Mouse (Mus musculus) 416B (cell line): Measurements from ENCODE around the gene Pdcd10.

Source experiments
- DNase-seq: peaks from one replicate; pipeline ENCODE4 v3.0.0; 2011; ENCODE audit warnings: low read depth

The Pdcd10 gene

DNA sequence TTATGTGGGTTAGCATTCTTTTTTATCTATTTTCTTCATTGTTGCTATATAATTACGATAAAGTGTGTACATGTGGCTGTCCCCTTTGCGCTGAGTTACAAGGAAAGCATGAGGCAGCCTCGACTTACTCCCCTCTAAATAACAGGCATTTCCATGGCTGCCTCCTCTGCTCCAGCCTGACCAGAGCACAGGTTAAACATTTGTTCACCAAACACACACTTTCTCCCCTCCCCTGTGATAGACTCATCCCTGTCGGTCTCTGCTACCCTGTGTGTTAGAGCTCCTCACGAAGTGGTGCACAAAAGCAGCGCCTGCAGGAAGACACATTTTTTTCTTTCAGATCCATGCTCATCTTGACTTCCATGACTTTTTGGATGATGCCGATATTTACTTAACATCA is 82.0 kb downstream of the Pdcd10 start:
- no peak for DNase-seq

DNA sequence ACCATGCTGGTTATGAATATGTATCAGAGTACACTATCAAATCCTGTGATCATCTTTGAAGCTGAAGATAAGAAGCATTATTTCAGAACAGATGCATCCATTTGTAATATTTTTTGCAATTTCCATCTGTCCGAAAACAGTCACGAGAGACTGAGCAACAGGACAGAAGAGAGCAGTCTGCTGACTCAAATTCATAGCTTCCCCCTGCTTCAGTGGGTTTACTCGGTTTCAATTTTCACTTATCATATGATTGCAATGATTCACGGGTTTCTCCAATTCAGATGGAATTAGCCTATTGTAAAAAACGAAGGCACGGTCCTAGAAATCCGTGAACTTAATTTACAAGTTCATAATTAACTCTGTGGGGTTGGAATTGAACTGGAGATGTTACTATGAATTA is 88.5 kb downstream of the Pdcd10 start:
- no peak for DNase-seq
